Mouse (Mus musculus): Measurements from ENCODE around the gene Olfr1110.
"Not testable (repeated sequence)": the region's sequence is repeated elsewhere in the genome, so short reads cannot be mapped to it uniquely, and the experiment has no call there.

Gene Olfr1110

DNA sequence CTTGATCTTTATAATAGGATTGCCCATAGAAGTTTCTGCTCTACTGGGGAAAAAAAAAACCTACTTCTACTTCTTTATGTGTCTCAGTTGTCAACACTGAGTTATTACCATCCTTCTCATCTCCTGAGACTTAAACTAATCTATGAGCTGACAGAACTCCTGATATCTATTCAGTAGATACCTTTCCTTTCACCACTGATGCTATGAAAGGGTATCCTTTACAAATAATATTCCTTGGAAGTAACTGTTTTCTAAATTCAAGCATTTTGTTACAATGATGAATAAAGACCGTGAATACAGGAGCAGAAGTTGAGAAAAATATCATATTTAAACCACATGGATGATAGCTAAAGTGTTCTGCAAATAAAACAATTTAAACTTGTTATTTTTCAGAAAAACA lies at the start of gene Olfr1110:
Gene Olfr1110, minus strand, starts transcription at position 101 of the 400 bp plus-strand sequence.
- no peak for ATAC-seq (ENCODE audit: insufficient number of reproducible peaks, low FRiP score, low TSS enrichment)

DNA sequence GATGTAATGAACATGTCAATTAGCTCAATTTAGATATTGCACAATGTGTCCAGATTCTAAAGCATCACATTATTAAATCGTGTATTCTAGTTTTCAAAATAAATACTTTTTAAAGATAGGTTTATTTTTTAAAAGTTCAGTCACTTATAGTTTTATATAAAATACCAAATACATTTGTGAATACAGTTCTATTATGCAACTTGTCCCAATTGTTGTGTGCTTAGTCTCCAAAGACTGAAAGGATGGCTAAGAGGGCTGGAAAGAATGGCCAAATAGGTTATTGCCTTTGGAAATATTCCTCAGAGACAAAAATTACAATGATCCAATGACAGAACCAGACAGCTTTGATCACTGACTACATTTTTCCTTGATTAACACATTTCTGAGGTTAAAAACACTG lies 47.4 kb upstream of the Olfr1110 start, which contains the start of gene Olfr1112:
Gene Olfr1112, plus strand, starts transcription at position 301 of the 400 bp plus-strand sequence.
- ATAC-seq (ENCODE audit: insufficient number of reproducible peaks, low FRiP score, low TSS enrichment) = no peak

DNA sequence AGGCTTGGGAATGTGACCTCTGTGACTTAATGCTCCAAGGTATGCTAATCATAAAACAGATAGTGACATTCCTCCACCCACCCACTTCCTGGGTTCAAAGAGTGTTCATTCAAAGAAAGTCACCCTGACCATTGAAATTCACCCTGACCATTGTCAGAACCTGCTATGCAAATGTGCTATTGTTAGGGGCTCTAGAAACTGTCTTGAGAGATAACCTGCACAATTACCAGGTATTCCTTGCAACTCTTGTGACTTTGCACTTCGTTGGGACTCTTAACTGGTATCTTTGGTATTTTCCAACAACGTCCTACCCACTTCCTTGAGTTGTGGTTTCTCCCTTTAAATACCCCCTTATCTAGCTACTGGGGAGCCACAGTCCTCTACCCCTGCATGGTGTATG lies 27.6 kb upstream of the Olfr1110 start:
- ATAC-seq (ENCODE audit: insufficient number of reproducible peaks, low FRiP score, low TSS enrichment) = not testable (repeated sequence)

DNA sequence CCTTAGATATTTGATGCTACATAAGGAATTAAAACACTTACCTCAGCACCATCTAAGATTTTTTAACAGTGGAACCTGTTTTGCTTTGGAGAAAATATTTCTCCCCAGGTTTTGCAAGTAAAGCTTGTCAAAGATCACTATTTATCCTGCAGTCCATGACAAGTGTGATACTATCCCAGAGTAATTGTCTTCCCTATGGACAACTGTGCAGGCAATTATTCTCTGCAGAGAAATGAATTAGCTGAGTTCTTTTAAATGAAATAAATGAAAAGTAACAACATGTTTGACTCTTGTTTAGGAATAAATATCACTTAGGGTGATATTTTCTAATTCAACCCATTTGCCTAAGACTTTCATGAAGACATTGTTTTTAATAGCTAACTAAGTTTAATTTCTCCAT lies 12.4 kb upstream of the Olfr1110 start, which contains the start of gene Olfr1111:
Gene Olfr1111, minus strand, starts transcription at position 101 of the 400 bp plus-strand sequence.
- no peak for ATAC-seq (ENCODE audit: insufficient number of reproducible peaks, low FRiP score, low TSS enrichment)

DNA sequence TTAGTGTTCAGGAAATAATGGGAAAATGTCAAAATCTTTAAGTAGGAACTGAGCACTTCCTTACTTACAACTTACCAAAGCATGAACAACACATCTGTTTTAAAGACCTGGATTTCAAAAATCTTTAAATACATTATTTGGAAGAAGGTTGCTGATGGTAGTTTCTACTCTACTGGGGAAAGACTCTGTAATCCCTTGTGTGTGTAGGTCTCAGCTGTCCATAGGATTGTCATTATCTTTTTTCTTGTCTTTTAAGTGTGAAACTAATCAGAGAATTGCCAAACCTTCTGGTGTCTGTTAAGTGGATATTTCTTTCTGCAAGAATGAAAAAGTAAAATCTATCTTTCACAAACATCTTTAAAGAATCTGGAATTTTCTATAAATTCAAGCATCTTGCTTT lies 25.6 kb downstream of the Olfr1110 start, which contains the start of gene Olfr259:
Gene Olfr259, minus strand, starts transcription at position 101 of the 400 bp plus-strand sequence.
- ATAC-seq (ENCODE audit: insufficient number of reproducible peaks, low FRiP score, low TSS enrichment) = no peak

DNA sequence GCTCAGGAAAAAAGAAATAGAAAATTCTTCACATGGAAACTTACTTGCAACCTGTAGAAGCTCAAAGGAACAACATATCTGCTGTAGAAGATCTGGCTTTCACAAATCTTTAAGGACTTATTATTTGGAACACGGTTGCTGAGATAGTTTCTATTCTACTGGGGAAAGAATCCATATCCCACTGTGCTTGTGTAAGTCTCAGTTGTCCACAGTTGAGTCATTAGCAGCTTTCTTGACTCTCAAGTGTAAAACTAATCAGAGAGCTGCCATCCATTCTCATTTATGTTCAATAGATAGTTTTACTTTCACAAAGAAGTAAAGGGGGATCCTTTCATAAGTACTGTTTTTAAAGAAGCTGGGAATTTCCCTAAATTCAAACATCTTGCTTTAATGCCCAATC lies 44.2 kb downstream of the Olfr1110 start, which contains the start of gene Olfr1109:
Gene Olfr1109, minus strand, starts transcription at position 101 of the 400 bp plus-strand sequence.
- no peak for ATAC-seq (ENCODE audit: insufficient number of reproducible peaks, low FRiP score, low TSS enrichment)
